Mouse (Mus musculus) olfactory bulb, adult 2 months (tissue): Measurements from ENCODE around the gene Frk.

Experiments used
- CTCF ChIP-seq: fragments of 200-500 bp; IDR thresholded peaks from 2 replicates; pipeline ENCODE4 v1.5.1; 2012; ENCODE audit warnings: low read depth, mild to moderate bottlenecking, low read length, moderate library complexity; ENCODE audit not compliant: insufficient read depth
- POLR2A ChIP-seq: fragments of 200-500 bp; IDR thresholded peaks from 2 replicates; pipeline ENCODE4 v1.6.1; 2012; ENCODE audit warnings: mild to moderate bottlenecking, low read depth, low read length, moderate library complexity; ENCODE audit not compliant: insufficient read depth

- TF ChIP-seq CTCF (no peak), POLR2A (no peak)
Measured at GRCm38 (mm10) chr10:34484014-34484411, 814 bp downstream of the Frk start.
